Mouse (Mus musculus): ENCODE data around the gene Iqcd.
A peak's percentile ranks its signal among the peaks of the same experiment; 100 is the strongest.

Iqcd gene

GRCm38 (mm10) chr5:120571056-120571740, 17.6 kb upstream of the Iqcd start:
- peak in 1 of 2 experiments; percentile 42 for DNase-seq

GRCm38 (mm10) chr5:120574469-120575063, 14.2 kb upstream of the Iqcd start:
- peak; percentile 58 to 76 for DNase-seq

- DNase-seq = peak in 1 of 2 experiments; percentile 56
Measured at GRCm38 (mm10) chr5:120576781-120577301, 12.0 kb upstream of the Iqcd start.

- peak; percentile 38 to 49 for DNase-seq
Measured at GRCm38 (mm10) chr5:120577935-120578441, 10.8 kb upstream of the Iqcd start.

- DNase-seq = peak; percentile 54 to 71
Measured at GRCm38 (mm10) chr5:120578504-120579081, 10.2 kb upstream of the Iqcd start.

GRCm38 (mm10) chr5:120579211-120579897, 9.5 kb upstream of the Iqcd start:
- DNase-seq = peak in 1 of 2 experiments; percentile 66

- DNase-seq = peak in 1 of 2 experiments; percentile 66
Measured at GRCm38 (mm10) chr5:120579898-120580626, 8.8 kb upstream of the Iqcd start.

GRCm38 (mm10) chr5:120582002-120582401, 6.8 kb upstream of the Iqcd start:
- no peak for DNase-seq

- DNase-seq = no peak
Measured at GRCm38 (mm10) chr5:120583511-120583910, 5.3 kb upstream of the Iqcd start.

- DNase-seq = no peak
Measured at GRCm38 (mm10) chr5:120584968-120585367, 3.8 kb upstream of the Iqcd start.

GRCm38 (mm10) chr5:120586741-120587615, 1.8 kb upstream of the Iqcd start:
- DNase-seq = peak; percentile 36 to 53

GRCm38 (mm10) chr5:120587616-120587926, 1.2 kb upstream of the Iqcd start:
- DNase-seq = no peak

GRCm38 (mm10) chr5:120587940-120588568, 762 bp upstream of the Iqcd start:
- DNase-seq = no peak

- DNase-seq = peak in 1 of 2 experiments; percentile 74
Measured at GRCm38 (mm10) chr5:120590356-120591010, 1.7 kb downstream of the Iqcd start.

GRCm38 (mm10) chr5:120592141-120592540, 3.3 kb downstream of the Iqcd start:
- DNase-seq = peak; percentile 72 to 83

GRCm38 (mm10) chr5:120594485-120594884, 5.7 kb downstream of the Iqcd start:
- DNase-seq = no peak

- no peak for DNase-seq
Measured at GRCm38 (mm10) chr5:120599625-120600024, 10.8 kb downstream of the Iqcd start.

- DNase-seq = no peak
Measured at GRCm38 (mm10) chr5:120600946-120601668, 12.3 kb downstream of the Iqcd start.

GRCm38 (mm10) chr5:120602210-120602609, 13.4 kb downstream of the Iqcd start:
- peak in 1 of 2 experiments; percentile 63 for DNase-seq

- DNase-seq = peak in 1 of 2 experiments; percentile 57
Measured at GRCm38 (mm10) chr5:120603515-120603914, 14.7 kb downstream of the Iqcd start.

All from cerebellum, postnatal 14 days (tissue).